Comparison of ENCODE assay signal across 8 mouse cellular contexts in the genomic region with DNA sequence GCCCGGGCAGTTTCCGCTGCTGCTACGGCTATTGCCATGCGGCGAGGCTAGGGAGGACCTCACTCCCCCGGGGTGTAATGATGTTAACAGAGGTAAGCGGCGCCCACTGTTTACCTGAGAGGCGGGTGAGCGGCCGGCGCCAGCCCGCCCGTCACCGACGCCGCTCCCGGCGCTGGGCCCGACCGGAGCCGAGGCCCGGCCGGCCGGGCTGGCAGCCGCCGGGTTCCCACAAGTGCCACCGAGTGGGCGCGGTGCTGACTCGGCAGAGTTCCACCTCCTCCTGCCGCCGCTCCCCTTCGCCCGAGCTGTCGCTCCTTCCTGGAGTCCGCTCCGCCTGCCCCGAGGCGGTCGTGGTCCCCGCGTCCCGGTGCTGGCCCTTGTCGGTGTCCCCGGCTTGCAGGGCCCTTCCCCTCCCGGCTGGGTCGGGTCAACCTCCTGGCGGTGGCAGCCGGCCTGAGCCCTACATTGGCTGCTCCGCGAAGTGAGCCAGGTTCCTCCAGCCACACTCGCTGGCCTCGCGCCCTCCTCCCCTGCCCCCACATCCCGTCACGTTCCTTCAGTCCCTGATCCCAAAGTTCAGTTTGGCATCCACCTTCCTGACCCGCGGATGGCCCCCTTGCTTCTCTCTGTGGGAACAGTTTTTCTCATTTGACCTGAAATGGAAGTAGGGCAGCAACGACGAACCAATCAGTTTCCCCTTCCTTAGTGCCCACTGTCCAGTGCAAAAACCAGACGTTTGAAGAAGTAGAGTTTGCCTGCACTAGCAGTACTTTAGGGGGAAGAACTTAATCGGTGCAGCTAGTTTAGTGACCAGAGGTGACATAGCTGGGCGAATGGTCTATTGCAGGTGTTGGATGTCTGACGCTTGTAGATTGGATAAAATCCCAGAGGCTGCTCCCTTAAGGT. TPM values are rescaled to one million over a fixed set of nuclear protein-coding genes. Genes with fewer than 3 reads are reported as not detected.
DNase-seq lines count a peak whose midpoint lies in the region; ATAC-seq and TF ChIP-seq lines count a peak whose summit lies in the region.

No protein-coding gene starts in this region.

- peak overlapping the region; percentile 79 for H3K4me3 ChIP-seq in bone marrow macrophage, adult 2 months (ENCODE audit: insufficient read depth, low read length)
- peak overlapping the region; percentile 97 for H3K4me3 ChIP-seq in embryonic facial prominence, embryonic 15.5 days (replicated peaks)
- H3K4me3 ChIP-seq in liver, embryonic 16.5 days (ENCODE audit: low read depth, low read length), result peak overlapping the region; percentile 94
- peak overlapping the region; percentile 95 for H3K4me3 ChIP-seq in neural tube, embryonic 11.5 days (ENCODE audit: low read depth, low read length)
- H3K4me3 ChIP-seq in testis, adult 2 months (ENCODE audit: control insufficient read depth, low read depth, low read length), result peak overlapping the region; percentile 88

- peak overlapping the region; percentile 94 for H3K27ac ChIP-seq in bone marrow macrophage, adult 2 months (ENCODE audit: insufficient read depth, low read depth, low read length)
- H3K27ac ChIP-seq in embryonic facial prominence, embryonic 15.5 days (replicated peaks), result peak overlapping the region; percentile 96
- H3K27ac ChIP-seq in liver, embryonic 16.5 days (ENCODE audit: low read length), result peak overlapping the region; percentile 96
- H3K27ac ChIP-seq in neural tube, embryonic 11.5 days (ENCODE audit: low read depth, low read length), result peak overlapping the region; percentile 88
- peak overlapping the region; percentile 97 for H3K27ac ChIP-seq in testis, adult 2 months (ENCODE audit: control insufficient read depth, insufficient read depth, low read depth, low read length)

- ATAC-seq in embryonic facial prominence, embryonic 15.5 days (ENCODE audit: insufficient number of reproducible peaks, low FRiP score, low TSS enrichment, low read depth), result peak; percentile 86
- peak; percentile 69 for ATAC-seq in liver, embryonic 16.5 days (ENCODE audit: low read depth)
- peak; percentile 81; the same call in 1 of the 2 replicates for ATAC-seq in neural tube, embryonic 11.5 days (ENCODE audit: insufficient read depth, low FRiP score, low TSS enrichment)

- peaks cover 22% of the 10 kb centered on the region for H3K4me1 ChIP-seq in bone marrow macrophage, adult 2 months (ENCODE audit: control insufficient read depth, insufficient read depth, low read length)
- H3K4me1 ChIP-seq in embryonic facial prominence, embryonic 15.5 days, result peaks cover 10% of the 10 kb centered on the region
- H3K4me1 ChIP-seq in liver, embryonic 16.5 days (ENCODE audit: control insufficient read depth, low read depth, low read length), result peaks cover 11% of the 10 kb centered on the region
- peaks cover 4% of the 10 kb centered on the region; the same call in 1 of the 2 replicates for H3K4me1 ChIP-seq in neural tube, embryonic 11.5 days (ENCODE audit: control insufficient read depth, insufficient read depth, low read length)
- no peaks in the 10 kb centered on the region for H3K4me1 ChIP-seq in testis, adult 2 months (ENCODE audit: control insufficient read depth, insufficient read depth, low read length)

- TF ChIP-seq CTCF in bone marrow macrophage, adult 2 months (IDR thresholded peaks at IDR 0.05; ENCODE audit: low read depth, low read length), result no peak
- no peak for TF ChIP-seq CTCF in testis, adult 2 months (IDR thresholded peaks at IDR 0.05; ENCODE audit: control insufficient read depth, insufficient read depth, insufficient replicate concordance, low read depth, low read length)

- under 1% methylated on average over 64 of the region's 65 CpGs for WGBS in embryonic facial prominence, embryonic 15.5 days
- WGBS in liver, embryonic 16.5 days (ENCODE audit: insufficient replicate concordance), result under 1% methylated on average over 56 of the region's 65 CpGs
- under 1% methylated on average over 56 of the region's 65 CpGs for WGBS in neural tube, embryonic 11.5 days

- H3K27me3 ChIP-seq in embryonic facial prominence, embryonic 15.5 days, result no peaks in the 10 kb centered on the region
- no peaks in the 10 kb centered on the region for H3K27me3 ChIP-seq in liver, embryonic 16.5 days (ENCODE audit: control insufficient read depth, insufficient read depth, low read depth, low read length)
- no peaks in the 10 kb centered on the region for H3K27me3 ChIP-seq in neural tube, embryonic 11.5 days (ENCODE audit: control insufficient read depth, insufficient read depth, low read length)
- H3K27me3 ChIP-seq in testis, adult 2 months (ENCODE audit: control insufficient read depth, insufficient read depth, low read length), result no peaks in the 10 kb centered on the region

- TF ChIP-seq POLR2A in bone marrow macrophage, adult 2 months (IDR thresholded peaks at IDR 0.05; ENCODE audit: borderline replicate concordance, low read depth, low read length), result no peak
- TF ChIP-seq POLR2A in testis, adult 2 months (IDR thresholded peaks at IDR 0.05; ENCODE audit: control insufficient read depth, low read depth, low read length), result peak; percentile 39; the same call in 1 of the 2 replicates

- H3K4me2 ChIP-seq in embryonic facial prominence, embryonic 15.5 days (replicated peaks), result peak overlapping the region; percentile 70
- H3K4me2 ChIP-seq in liver, embryonic 16.5 days (ENCODE audit: low read depth, low read length), result peak overlapping the region; percentile 72
- peak overlapping the region; percentile 55 for H3K4me2 ChIP-seq in neural tube, embryonic 11.5 days (ENCODE audit: low read depth)

- no peaks in the 10 kb centered on the region for H3K36me3 ChIP-seq in embryonic facial prominence, embryonic 15.5 days
- no peaks in the 10 kb centered on the region for H3K36me3 ChIP-seq in liver, embryonic 16.5 days (ENCODE audit: control insufficient read depth, insufficient read depth)
- no peaks in the 10 kb centered on the region for H3K36me3 ChIP-seq in neural tube, embryonic 11.5 days (ENCODE audit: control insufficient read depth, insufficient read depth, low read length)
- H3K36me3 ChIP-seq in testis, adult 2 months (ENCODE audit: control insufficient read depth, insufficient read depth, low read length), result no peaks in the 10 kb centered on the region

- peak overlapping the region; percentile 97 for H3K9ac ChIP-seq in embryonic facial prominence, embryonic 15.5 days
- peak overlapping the region; percentile 97 for H3K9ac ChIP-seq in liver, embryonic 16.5 days (ENCODE audit: low read depth, low read length)
- H3K9ac ChIP-seq in neural tube, embryonic 11.5 days (ENCODE audit: low read length), result peak overlapping the region; percentile 93

- DNase-seq in CD8-positive naive resting alpha-beta T cell, adult 2 months (ENCODE audit: low read depth in 2 of 2, low spot score in 2 of 2), result peak; percentile 30 to 46
- peak; percentile 63 to 67 for DNase-seq in heart, adult 9 months (ENCODE audit: low spot score in 2 of 2)
- peak; percentile 84 for DNase-seq in kidney, adult 9 months
- DNase-seq in neural tube, embryonic 11.5 days (ENCODE audit: low spot score), result no peak

- H3K9me3 ChIP-seq in embryonic facial prominence, embryonic 15.5 days (replicated peaks), result no peaks in the 10 kb centered on the region
- H3K9me3 ChIP-seq in liver, embryonic 16.5 days (replicated peaks; ENCODE audit: control insufficient read depth, low read length), result no peaks in the 10 kb centered on the region
- no peaks in the 10 kb centered on the region for H3K9me3 ChIP-seq in neural tube, embryonic 11.5 days (ENCODE audit: control insufficient read depth, low read length)

RNA-seq across cellular contexts. Expression of a gene that starts 0.6 kb away (rescaled TPM):
- 39.0 and 42.0 TPM in 2 replicates for polyA plus RNA-seq in bone marrow macrophage, adult 2 months (2012; ENCODE audit: insufficient read depth, insufficient read length, missing spikeins)
- polyA plus RNA-seq in embryonic facial prominence, embryonic 15.5 days (2015; fragmentation: Nextera tagmentation; extraction: Ambion mirVana), result 23.0 and 23.2 TPM in 2 replicates
- polyA plus RNA-seq in liver, embryonic 16.5 days (2015; fragmentation: Nextera tagmentation; extraction: Ambion mirVana), result 8.6 TPM in 2 replicates
- 23.7 and 23.8 TPM in 2 replicates for polyA plus RNA-seq in neural tube, embryonic 11.5 days (2014; fragmentation: Nextera tagmentation; extraction: Ambion mirVana)
- polyA plus RNA-seq in testis, adult 2 months (2012; rRNA removed), result 9.0 and 12.0 TPM in 2 replicates
